Mouse (Mus musculus) cerebral cortex, adult 2 months (tissue): ENCODE measurements around the gene Olfr913.

Experiments used
- WGBS: fragments of 180-500 bp; shearing (Covaris S2); methylation state at CpG from one replicate; pipeline ENCODE4 v1.1.7; 2018; 5-methylcytosine and 5-hydroxymethylcytosine counted together

Gene Olfr913

DNA sequence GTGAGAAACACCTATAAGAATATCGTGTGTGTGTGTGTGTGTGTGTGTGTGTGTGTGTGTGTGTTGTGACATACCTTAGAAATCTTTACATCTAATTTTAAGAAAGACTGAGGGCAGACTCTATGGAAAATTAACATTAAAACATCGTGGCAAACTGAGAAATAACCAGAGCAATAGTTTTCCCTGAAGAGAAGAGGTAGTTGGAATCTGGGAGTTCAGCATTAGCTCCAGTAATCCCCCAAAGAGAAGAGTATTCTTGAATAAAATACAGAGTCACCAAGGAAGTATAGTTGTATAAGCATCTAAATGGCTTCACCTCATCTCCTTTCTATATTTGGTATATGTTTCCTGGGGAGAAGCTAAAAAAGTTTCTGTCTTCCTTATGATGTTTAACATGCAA is at the start of gene Olfr913:
TSS of gene Olfr913 (plus strand) at position 301 of the 400 bp plus-strand sequence.
- WGBS, result 41% methylated on average over 2 of the region's 2 CpGs

DNA sequence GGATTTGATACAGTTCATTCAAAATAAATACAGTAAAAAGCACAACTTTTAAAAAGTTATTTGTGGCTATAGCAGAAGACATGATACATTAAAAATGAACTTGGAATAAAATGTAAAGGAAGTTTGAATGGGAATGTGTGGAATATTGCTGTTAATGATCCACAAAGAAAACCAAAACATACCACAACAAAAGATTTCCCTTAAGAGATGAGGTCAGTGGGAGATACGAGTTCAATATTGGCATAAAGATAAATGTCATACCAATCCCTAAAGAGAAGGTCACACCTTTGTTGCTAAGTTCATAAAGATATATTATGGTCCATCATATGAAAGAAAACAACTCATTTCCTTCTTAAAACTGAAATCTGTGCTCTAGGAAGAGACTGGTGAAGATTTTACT is 12.7 kb upstream of the Olfr913 start, which contains the start of gene Olfr912:
TSS of gene Olfr912 (plus strand) at position 301 of the 400 bp plus-strand sequence.
- 59% methylated on average over 1 of the region's 1 CpGs for WGBS

- WGBS, result 50% methylated on average over 1 of the region's 1 CpGs
Observed at GRCm38 (mm10) chr9:38591056-38591455, 1.5 kb upstream of the Olfr913 start.

- 72% methylated on average over 2 of the region's 2 CpGs for WGBS
Observed at GRCm38 (mm10) chr9:38604802-38605201, 12.2 kb downstream of the Olfr913 start, which contains the start of gene Olfr914. Olfr914 (plus strand) TSS chr9:38605102.

- WGBS, result 72% methylated on average over 4 of the region's 4 CpGs
Observed at GRCm38 (mm10) chr9:38632406-38632805, 39.8 kb downstream of the Olfr913 start.
